Mouse (Mus musculus): Measurements from ENCODE around the gene Vrk2.

DNA sequence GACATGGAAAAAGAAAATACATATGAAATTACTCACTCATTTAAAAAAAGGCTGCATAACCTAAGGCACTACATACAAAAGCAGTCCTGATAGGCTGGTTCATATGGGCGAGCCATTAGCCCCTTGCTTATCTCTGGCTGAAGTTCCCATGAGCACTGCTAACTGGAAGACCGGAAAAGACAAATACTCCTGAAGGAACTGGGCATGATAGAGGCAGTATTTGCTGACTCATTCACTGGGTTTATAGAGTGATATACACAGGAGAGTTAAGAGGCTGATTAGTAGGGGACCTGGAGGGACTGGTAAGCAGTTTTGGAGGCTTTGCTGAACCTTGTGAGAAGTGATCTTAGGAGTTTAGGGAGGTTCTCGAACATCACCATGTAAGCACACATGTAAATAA, 42.2 kb downstream of the Vrk2 start:
- no peak for TF ChIP-seq EP300 (IDR thresholded peaks at IDR 0.05; ENCODE audit: low read depth)
- no peak for TF ChIP-seq CTCF (IDR thresholded peaks at IDR 0.05; ENCODE audit: low read depth)

Measured in liver, embryonic 14.5 days (tissue).